Mouse (Mus musculus) stomach, postnatal 0 days (tissue): ENCODE data around the gene Lrrc47.

ENCODE experiments used
- CTCF ChIP-seq: IDR thresholded peaks from 2 replicates; pipeline ENCODE4 v1.5.1; 2016; ENCODE audit warnings: antibody characterized with exemption, low read depth, mild to moderate bottlenecking, moderate library complexity
- EP300 ChIP-seq: optimal IDR thresholded peaks from 2 replicates; pipeline ENCODE3; 2016; ENCODE audit warnings: antibody characterized with exemption

DNA sequence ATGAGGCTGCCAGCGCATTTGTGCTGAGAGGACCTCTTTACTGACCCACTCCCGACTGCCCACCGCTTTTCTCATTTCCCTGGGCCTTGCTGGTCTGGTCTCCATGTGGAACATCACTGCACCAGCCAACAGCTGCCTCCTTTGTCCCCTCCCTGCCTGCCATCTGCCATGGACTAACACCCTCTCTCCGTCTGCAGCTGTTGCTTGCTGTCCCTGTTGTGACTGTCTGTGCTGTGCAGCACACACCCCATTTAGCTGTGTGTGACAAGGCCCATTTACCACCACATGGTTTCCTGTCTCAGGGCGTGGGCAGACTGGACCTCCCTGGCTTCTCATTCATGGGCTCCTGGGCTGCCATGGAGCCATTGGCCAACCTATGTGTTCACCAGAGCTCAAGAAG lies 6.0 kb upstream of the Lrrc47 start:
- TF ChIP-seq EP300: no peak
- TF ChIP-seq CTCF: no peak
